Mouse (Mus musculus) heart, adult 18-20 months (tissue): Measurements from ENCODE around the gene Tmem131l. TPM values are rescaled to one million over a fixed set of nuclear protein-coding genes. Genes with fewer than 3 reads are reported as not detected.
"Not testable (repeated sequence)": the region's sequence is repeated elsewhere in the genome, so short reads cannot be mapped to it uniquely, and the experiment has no call there.

Source experiments
- DNase-seq, 2 experiments: peaks; one replicate each; pipeline ENCODE4 v3.0.0; 2021 to 2022; ENCODE audit warnings: mixed read lengths in 1 of 2
- total RNA-seq, 2 experiments: library from RNA; stranded (reverse); gene quantifications; 2 replicates each; pipeline ENCODE4 v1.2.3; 2021

Gene Tmem131l
- total RNA-seq, 2 experiments from 2014 or later = 17.1 to 24.2 TPM

GRCm38 (mm10) chr3:83915768-83916496 lies 124.0 kb downstream of the Tmem131l start:
- peak; percentile 30 to 59 for DNase-seq

- DNase-seq = no peak
These were observed 124.9 kb downstream of the Tmem131l start for GRCm38 (mm10) chr3:83915102-83915501.

GRCm38 (mm10) chr3:83910707-83911106 lies 129.3 kb downstream of the Tmem131l start:
- DNase-seq = no peak

- no peak for DNase-seq
These were observed 133.8 kb downstream of the Tmem131l start for GRCm38 (mm10) chr3:83906185-83906584.

- DNase-seq = no peak
These were observed 134.8 kb downstream of the Tmem131l start for GRCm38 (mm10) chr3:83905161-83905560.

GRCm38 (mm10) chr3:83904176-83904958 lies 135.6 kb downstream of the Tmem131l start:
- no peak for DNase-seq

GRCm38 (mm10) chr3:83902943-83903342 lies 137.0 kb downstream of the Tmem131l start:
- no peak for DNase-seq

- DNase-seq = no peak
These were observed 137.5 kb downstream of the Tmem131l start for GRCm38 (mm10) chr3:83902459-83902858.

- no peak for DNase-seq
These were observed 139.1 kb downstream of the Tmem131l start for GRCm38 (mm10) chr3:83900756-83901373.

GRCm38 (mm10) chr3:83899556-83899955 lies 140.4 kb downstream of the Tmem131l start:
- peak; percentile 73 to 77 for DNase-seq

- DNase-seq = no peak
These were observed 141.7 kb downstream of the Tmem131l start for GRCm38 (mm10) chr3:83898246-83898645.

GRCm38 (mm10) chr3:83895811-83896210 lies 144.2 kb downstream of the Tmem131l start:
- no peak for DNase-seq

GRCm38 (mm10) chr3:83895111-83895510 lies 144.9 kb downstream of the Tmem131l start:
- DNase-seq = no peak

GRCm38 (mm10) chr3:83885163-83885562 lies 154.8 kb downstream of the Tmem131l start:
- DNase-seq = no peak

- not testable (repeated sequence) for DNase-seq
These were observed 160.5 kb downstream of the Tmem131l start for GRCm38 (mm10) chr3:83879261-83880050.

- DNase-seq = no peak
These were observed 161.2 kb downstream of the Tmem131l start for GRCm38 (mm10) chr3:83878801-83879200.

GRCm38 (mm10) chr3:83876299-83876698 lies 163.7 kb downstream of the Tmem131l start:
- no peak for DNase-seq

GRCm38 (mm10) chr3:83875078-83875477 lies 164.9 kb downstream of the Tmem131l start:
- DNase-seq = not testable (repeated sequence)

- not testable (repeated sequence) for DNase-seq
These were observed 167.1 kb downstream of the Tmem131l start for GRCm38 (mm10) chr3:83872853-83873252.

GRCm38 (mm10) chr3:83871962-83872361 lies 168.0 kb downstream of the Tmem131l start:
- DNase-seq = not testable (repeated sequence)

GRCm38 (mm10) chr3:83871559-83871958 lies 168.4 kb downstream of the Tmem131l start:
- not testable (repeated sequence) for DNase-seq

GRCm38 (mm10) chr3:83869776-83870175 lies 170.2 kb downstream of the Tmem131l start:
- DNase-seq = no peak
